Mouse (Mus musculus) naive thymus-derived CD4-positive, alpha-beta T cell, adult 2 months (primary cell): ENCODE results near the gene Cfp.

Source experiments
- DNase-seq: peaks from one replicate; pipeline ENCODE4 v3.0.0-alpha.2; 2011; ENCODE audit warnings: low read depth

Gene Cfp

GRCm38 (mm10) chrX:20931364-20931763 lies at the start of gene Cfp:
TSS of gene Cfp (minus strand) at chrX:20931555.
- no peak for DNase-seq

- no peak for DNase-seq
Observed at GRCm38 (mm10) chrX:20980901-20981300, 49.5 kb upstream of the Cfp start.

- DNase-seq = peak; percentile 89
Observed at GRCm38 (mm10) chrX:20961477-20962378, 30.4 kb upstream of the Cfp start, which contains the start of gene Uxt. TSS of gene Uxt (minus strand) at chrX:20962017.

GRCm38 (mm10) chrX:20950191-20950880 lies 19.0 kb upstream of the Cfp start, which contains the start of gene Elk1:
TSS of gene Elk1 (minus strand) at chrX:20950608.
- peak; percentile 91 for DNase-seq

DNA sequence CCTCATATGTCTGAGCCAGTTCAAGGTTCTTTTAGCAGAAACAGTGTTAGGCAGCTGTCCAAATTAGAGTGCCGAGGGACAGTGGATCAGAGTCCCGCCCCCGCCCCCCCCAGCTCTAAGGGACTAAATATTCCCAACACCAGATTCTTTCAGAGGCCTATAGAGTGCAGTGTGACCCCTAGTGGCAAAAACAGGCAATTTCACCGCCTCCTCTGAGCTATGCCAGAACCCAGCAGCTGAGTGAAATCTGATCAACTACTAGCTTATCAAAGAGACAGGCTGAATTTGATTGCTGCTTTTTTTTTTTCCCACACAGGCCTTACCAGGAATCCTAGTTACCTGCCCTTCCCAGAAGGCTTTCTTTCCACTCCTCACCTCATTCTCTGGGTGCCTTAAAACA lies 14.7 kb upstream of the Cfp start:
- peak; percentile 59 for DNase-seq

GRCm38 (mm10) chrX:20931963-20932362 lies 608 bp upstream of the Cfp start:
- no peak for DNase-seq

DNA sequence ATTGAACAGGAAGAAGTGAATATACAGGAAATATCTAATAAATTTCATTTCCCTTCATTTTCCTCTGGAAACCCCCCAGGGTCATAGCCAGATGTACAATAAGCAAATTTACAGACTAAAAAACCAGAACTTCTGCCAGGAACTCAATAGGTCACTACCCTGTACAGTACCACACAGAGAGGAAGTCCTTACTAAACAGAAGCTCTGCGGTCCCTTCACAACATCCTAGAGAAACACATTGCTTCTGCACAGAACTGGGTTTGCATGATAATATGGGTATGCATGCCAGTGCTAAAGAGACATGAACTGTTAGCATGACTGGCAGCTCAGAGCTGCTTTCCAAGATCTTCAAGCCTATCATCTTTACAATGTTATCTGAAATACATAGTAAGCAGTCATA lies 1.5 kb downstream of the Cfp start:
- no peak for DNase-seq

DNA sequence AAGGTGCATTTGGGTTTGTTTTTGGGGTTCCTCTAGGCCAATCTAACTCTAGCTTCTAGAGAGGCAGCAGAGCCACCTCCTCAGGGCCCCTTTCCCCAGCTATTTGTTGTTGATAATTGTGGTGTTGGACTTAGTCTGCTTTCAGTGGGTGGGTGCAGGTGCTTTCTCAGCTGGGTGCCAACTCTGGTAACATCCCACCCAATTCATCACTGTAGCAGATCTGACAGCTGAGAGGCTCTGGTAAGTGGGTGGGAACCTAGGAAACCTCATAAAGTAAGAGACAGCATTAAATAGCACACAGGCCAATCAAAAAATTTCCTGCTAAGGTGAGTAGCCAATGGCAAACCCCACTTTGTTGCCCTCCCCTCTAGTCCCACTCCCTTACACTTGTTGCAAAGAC lies 6.4 kb downstream of the Cfp start:
- DNase-seq = no peak

DNA sequence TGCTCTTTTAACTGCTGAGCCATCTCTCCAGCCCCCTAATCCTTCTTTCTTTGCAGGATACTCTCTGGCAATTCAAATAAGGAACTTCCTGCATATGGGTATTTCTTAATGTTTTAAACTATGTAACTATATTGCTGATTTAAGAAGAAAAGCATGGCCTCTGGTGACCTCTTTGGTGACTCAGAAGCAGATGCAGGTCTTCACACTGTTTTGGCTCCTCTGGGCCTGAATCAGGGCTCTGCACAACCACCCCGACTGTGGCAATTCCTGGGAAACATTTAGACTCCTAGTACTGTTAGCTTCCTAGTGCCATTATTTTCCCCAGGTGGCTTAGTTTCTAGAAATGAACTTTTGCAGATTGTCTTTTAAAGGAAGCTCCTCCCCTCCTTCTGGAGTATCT lies 7.8 kb downstream of the Cfp start:
- DNase-seq = no peak

- no peak for DNase-seq
Observed at GRCm38 (mm10) chrX:20921366-20921765, 10.0 kb downstream of the Cfp start.

GRCm38 (mm10) chrX:20920844-20921364 lies 10.5 kb downstream of the Cfp start, which contains the start of gene Syn1:
TSS of gene Syn1 (minus strand) at chrX:20921004.
- DNase-seq = peak; percentile 81

GRCm38 (mm10) chrX:20920249-20920843 lies 11.0 kb downstream of the Cfp start:
- no peak for DNase-seq

GRCm38 (mm10) chrX:20915075-20915474 lies 16.3 kb downstream of the Cfp start:
- DNase-seq = no peak

DNA sequence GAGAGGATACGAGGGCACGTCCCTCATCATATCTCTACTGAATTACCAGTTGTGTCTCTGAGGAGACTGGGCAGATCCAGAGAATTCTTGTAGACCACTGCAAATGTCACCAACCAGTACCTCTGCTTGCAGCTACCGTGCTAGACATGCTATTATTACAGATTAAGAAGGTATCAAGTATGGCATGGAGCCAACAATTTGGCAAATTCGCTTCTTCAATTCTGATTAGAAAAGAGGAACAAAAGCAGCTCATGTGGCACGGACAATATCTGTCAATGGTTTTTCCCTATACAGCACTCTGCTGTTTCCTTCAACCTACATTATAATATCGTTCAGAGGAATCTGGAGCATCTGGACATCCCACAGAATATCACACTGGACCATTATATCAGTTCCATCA lies 17.6 kb downstream of the Cfp start:
- DNase-seq = no peak

DNA sequence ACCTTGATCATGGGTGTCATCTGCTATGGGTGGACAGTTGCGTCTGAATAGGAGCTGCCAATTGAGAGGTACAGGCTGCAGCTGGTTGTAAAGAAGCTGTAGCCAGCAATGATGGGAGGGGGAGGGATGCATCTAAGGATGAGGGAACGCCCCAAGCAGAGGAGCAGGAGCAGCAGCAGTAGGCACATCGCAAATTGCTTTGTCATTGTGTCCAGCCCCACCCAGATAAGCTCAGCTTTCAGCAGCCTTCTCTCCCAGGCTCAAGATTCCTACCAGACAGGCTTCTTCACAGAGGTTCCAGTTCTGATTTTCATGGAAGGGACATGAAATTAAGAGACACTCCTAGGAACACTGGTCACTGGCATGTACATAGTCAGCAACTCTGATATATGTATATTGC lies 21.3 kb downstream of the Cfp start:
- no peak for DNase-seq
